ENCODE assay signal across 17 mouse cellular contexts in the genomic region with DNA sequence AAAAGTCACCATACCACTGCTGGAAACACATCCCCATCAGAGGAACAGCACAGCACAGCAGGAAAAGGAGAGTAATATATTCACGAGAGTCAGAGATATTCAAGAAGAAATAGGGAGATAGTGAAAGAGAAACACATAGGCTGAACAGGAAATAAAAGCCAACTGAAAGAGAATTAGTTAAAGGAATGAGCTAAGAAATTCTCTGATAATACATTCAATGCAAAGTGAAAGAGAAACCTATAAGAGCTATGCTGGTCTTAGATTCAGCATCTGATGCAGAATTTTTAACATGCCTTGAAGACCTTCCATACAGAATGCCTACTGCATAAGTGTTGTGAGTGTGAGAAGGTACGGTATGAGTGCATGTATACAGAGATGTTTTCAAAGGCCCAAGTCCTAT.
"Had no signal": no experiment of that assay in that cellular context is flagged by ENCODE, and none has a peak within 500 bp of the region (broad histone marks: within the 10 kb centered on the region; RNA-seq: fewer than 3 reads in every experiment).

No protein-coding gene starts in this region.

- DNase-seq: lung, adult 18-20 months; lung, embryonic 14.5 days; lung, postnatal 10 days; lung, postnatal 4 days; midbrain, embryonic 14.5 days; right cerebral cortex, postnatal 14 days; thymus, adult 2 months; thymus, postnatal 25 days; thymus, postnatal 4 days had no signal

- H3K36me3 ChIP-seq: neural tube, embryonic 13.5 days; neural tube, embryonic 15.5 days; stomach, embryonic 15.5 days had no signal

- H3K27me3 ChIP-seq: midbrain, embryonic 12.5 days; neural tube, embryonic 13.5 days; neural tube, embryonic 15.5 days; stomach, embryonic 15.5 days had no signal

- H3K4me2 ChIP-seq: lung, embryonic 14.5 days; midbrain, embryonic 12.5 days; neural tube, embryonic 13.5 days; neural tube, embryonic 15.5 days; stomach, embryonic 15.5 days had no signal

- H3K4me3 ChIP-seq: midbrain, embryonic 10.5 days; midbrain, embryonic 12.5 days; myocyte; neural tube, embryonic 13.5 days; neural tube, embryonic 15.5 days; stomach, embryonic 15.5 days had no signal

- H3K27ac ChIP-seq: midbrain, embryonic 10.5 days; midbrain, embryonic 12.5 days; neural tube, embryonic 13.5 days; neural tube, embryonic 15.5 days; stomach, embryonic 15.5 days; stomach, postnatal 0 days had no signal

- ATAC-seq: midbrain, embryonic 16.5 days had no signal

- H3K4me1 ChIP-seq: midbrain, embryonic 12.5 days had no signal

- H3K9me3 ChIP-seq: midbrain, embryonic 10.5 days; midbrain, embryonic 12.5 days; neural tube, embryonic 13.5 days; neural tube, embryonic 15.5 days; stomach, embryonic 15.5 days had no signal

- H3K9ac ChIP-seq: lung, embryonic 14.5 days; midbrain, embryonic 12.5 days; neural tube, embryonic 13.5 days; neural tube, embryonic 15.5 days; stomach, embryonic 15.5 days had no signal
